Mouse (Mus musculus) hematopoietic stem cell, adult 5-6 weeks (primary cell): ENCODE results near the gene Sgca. TPM values are rescaled to one million over a fixed set of nuclear protein-coding genes. Genes with fewer than 3 reads are reported as not detected.
"Not testable (repeated sequence)": the region's sequence is repeated elsewhere in the genome, so short reads cannot be mapped to it uniquely, and the experiment has no call there.

Source experiments
- ATAC-seq, 2 experiments: fragments of 125-278 bp in 1 of 2; replicated peaks in 1 of 2; 2 replicates each; pipeline ENCODE4 v1.8.0; 2016 to 2017; ENCODE audit warnings: inconsistent platforms in 2 of 2, mild to moderate bottlenecking in 2 of 2, moderate number of reproducible peaks in 2 of 2, low read depth in 1 of 2, moderate TSS enrichment in 1 of 2; ENCODE audit not compliant: low FRiP score in 2 of 2, poor library complexity in 2 of 2, severe bottlenecking in 2 of 2, insufficient read depth in 1 of 2, low TSS enrichment in 1 of 2
- total RNA-seq: library from RNA; stranded (forward); fragments of 172-1452, 232-1000 nt; gene quantifications from 2 replicates; pipeline ENCODE4 v1.2.3, GENCODE M21; 2017

Gene Sgca
- total RNA-seq, 1 experiment from 2014 or later, result not detected

DNA sequence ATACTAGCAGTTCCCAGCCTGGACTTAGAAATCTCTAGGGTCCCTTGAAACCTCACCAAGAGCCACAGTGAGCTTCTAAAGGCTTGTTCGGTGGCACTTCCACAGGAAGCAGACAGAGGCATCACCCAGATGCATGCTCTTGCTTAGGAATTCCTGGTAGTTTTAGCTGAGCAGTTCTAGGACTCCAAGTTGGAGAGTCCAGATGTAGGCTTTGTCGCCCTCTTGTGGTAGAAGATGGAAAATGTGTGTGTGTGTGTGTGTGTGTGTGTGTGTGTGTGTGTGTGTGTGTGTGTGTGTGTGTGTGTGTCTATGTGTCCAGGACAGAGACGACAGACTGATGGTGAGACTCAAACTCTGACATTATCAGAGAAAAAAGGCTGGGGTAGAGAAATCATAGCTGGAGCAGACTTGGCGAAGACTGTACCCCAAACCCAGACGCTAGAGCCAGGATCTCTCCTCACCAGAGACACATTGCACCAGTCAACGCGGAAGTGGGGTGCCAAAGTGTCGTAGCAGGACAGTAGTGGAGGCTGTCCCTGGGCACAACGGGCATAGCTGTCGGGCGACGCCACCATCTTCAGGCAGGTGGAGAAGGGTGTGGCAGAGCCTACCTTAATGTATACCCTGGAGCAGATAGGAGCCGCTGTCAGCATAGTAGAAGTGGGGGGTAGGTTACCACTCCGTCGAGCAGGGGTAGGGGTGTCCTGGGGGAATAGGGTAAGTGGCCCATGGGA is 5.8 kb downstream of the Sgca start:
- peak; percentile 34 to 37; a peak in 2 of 4 replicates for ATAC-seq

- not testable (repeated sequence) for ATAC-seq
Observed at GRCm38 (mm10) chr11:94969709-94970108, 6.4 kb downstream of the Sgca start.

DNA sequence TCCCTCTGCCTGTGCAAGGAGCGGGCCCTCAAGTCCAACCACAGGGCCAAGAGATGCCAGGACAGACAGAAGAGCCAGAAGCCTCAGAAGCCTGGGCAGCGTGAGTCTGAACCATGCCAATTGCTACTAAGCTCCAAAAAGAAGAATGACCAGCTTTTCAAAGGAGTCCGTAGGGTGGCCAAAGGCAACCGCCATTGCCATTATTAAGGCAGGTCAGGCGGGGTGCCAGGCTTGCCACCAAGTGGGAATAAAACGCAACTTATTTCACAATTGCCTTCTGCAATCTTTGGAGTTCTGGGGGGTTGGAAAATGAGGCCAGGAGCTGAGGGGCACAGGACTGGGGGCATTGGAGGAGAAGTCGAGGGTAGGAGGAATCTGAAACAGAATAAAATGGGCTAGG is 7.9 kb downstream of the Sgca start:
- ATAC-seq, result no peak

GRCm38 (mm10) chr11:94967419-94967818 is 8.7 kb downstream of the Sgca start, which contains the start of gene Hils1:
Hils1 (plus strand) TSS chr11:94967593.
- ATAC-seq, result no peak

GRCm38 (mm10) chr11:94962534-94963101 is 13.5 kb downstream of the Sgca start:
- ATAC-seq, result no peak

DNA sequence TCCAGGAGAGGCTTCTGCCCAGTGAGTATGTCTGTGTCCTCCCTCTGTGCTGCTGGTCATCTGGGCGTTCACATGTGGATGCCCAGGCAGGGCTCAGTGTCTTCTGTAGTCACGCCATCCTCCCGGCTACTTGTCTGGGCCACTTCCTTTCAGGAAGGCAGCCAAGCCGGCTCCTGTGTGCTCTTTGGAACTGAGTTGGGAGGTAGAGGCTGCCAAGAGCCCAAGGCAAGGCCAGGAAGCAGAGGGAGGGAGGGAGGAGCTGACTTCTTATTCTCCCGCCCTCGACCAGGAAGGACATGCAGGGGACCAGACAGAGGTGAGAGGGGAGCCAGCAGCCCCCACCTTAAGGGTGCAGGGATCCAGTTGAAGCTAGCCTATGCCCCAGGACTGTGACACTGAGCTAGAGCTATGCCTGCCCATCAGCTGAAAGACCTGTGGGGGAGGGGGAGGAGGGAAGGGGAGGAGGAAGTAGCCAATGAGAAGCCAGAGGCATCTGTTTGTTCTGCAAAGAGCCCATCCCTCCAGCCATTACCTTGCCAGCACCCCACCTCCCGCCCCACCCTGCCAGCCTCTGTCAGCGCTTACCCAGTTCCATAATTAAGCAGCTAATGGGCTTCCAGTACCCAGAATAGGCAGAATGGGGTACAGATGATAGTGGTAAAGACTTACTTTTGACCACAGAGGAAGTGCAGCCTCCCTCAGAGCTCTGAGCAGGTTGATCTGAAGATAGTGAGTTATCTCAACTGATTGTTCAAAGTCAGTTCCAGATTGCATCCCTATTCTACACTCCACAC is 17.9 kb downstream of the Sgca start:
- peak; percentile 29 to 42 for ATAC-seq

DNA sequence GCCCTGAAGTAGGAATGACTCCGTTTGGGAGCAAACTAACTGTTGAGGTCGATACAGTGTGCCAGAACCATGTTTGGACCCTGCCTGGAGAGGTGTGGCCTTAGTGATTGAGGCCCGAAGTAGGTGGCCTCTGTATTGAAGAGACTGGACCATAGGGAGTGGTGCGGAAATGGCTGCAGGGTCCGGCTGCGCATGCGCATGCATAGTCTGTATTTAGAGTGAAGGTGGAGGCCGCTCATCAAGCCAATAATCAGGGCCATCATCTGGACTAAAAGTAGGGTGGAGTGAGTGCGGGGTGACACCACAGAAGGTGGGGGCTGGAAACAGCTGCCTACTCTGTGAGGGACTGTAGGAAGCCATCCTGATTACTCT is 18.4 kb downstream of the Sgca start:
- no peak for ATAC-seq

GRCm38 (mm10) chr11:94955103-94955502 is 21.0 kb downstream of the Sgca start:
- no peak for ATAC-seq

- no peak for ATAC-seq
Observed at GRCm38 (mm10) chr11:94952169-94952568, 24.0 kb downstream of the Sgca start.

DNA sequence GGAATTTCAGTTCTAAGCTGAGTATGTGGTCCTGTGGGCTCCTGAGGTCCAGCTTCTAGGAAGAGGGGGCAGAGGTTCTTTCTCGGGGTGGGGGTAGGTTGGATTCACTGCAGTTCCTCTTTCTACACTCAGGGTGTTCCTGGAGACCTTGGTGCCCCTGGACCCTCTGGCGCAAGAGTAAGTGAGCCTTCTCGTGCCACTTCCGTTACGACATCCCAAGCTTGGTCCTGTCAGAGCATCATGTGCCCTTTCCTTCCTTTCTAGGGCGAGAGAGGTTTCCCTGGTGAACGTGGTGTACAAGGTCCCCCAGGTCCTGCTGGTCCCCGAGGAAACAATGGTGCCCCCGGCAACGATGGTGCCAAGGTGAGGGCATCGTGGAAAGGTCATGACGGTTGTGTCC is 30.9 kb downstream of the Sgca start:
- peak in 1 of 2 experiments; percentile 65; a peak in 2 of 4 replicates for ATAC-seq

DNA sequence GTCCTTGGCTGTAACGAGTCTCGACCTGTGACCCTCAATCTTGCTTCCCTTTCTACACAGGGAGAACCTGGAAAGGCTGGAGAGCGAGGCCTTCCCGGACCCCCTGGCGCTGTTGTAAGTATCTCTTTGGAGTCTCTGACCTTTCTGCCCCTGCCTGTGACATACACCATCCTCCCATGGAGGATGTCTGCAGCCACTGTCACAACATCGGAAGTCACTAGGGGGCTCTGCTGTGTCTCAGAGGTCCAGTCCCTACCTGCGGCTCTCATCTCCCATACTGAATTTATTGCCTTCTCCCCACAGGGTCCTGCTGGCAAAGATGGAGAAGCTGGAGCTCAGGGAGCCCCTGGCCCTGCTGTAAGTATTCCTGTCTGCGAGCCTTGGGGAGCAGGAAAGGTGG is 31.8 kb downstream of the Sgca start:
- no peak for ATAC-seq

GRCm38 (mm10) chr11:94943054-94943453 is 33.1 kb downstream of the Sgca start:
- no peak for ATAC-seq

GRCm38 (mm10) chr11:94942282-94943023 is 33.7 kb downstream of the Sgca start:
- ATAC-seq, result 0 out of 4 replicates have a peak, but pooled peaks have one; percentile 24 to 25

- no peak for ATAC-seq
Observed at GRCm38 (mm10) chr11:94941776-94942175, 34.4 kb downstream of the Sgca start.

- ATAC-seq, result no peak
Observed at GRCm38 (mm10) chr11:94941121-94941520, 35.0 kb downstream of the Sgca start.

- ATAC-seq, result peak in 1 of 2 experiments; percentile 39; a peak in 1 of 4 replicates
Observed at GRCm38 (mm10) chr11:94939280-94939679, 36.8 kb downstream of the Sgca start.

- no peak for ATAC-seq
Observed at GRCm38 (mm10) chr11:94938296-94938695, 37.8 kb downstream of the Sgca start.
